Mouse (Mus musculus) small intestine, adult 2 months (tissue): ENCODE data around the gene Pick1.

ENCODE experiments used
- CTCF ChIP-seq: fragments of 200-500 bp; IDR thresholded peaks from 2 replicates; pipeline ENCODE4 v1.5.1; 2012; ENCODE audit warnings: low read depth, mild to moderate bottlenecking, control low read depth, inconsistent platforms, low read length, moderate library complexity, mixed read lengths; ENCODE audit not compliant: insufficient replicate concordance, insufficient read length; ENCODE audit errors: extremely low read depth
- POLR2A ChIP-seq: fragments of 200-500 bp; IDR thresholded peaks from 2 replicates; pipeline ENCODE4 v1.6.1; 2012; ENCODE audit warnings: low read depth, mild to moderate bottlenecking, control low read depth, inconsistent platforms, low read length, moderate library complexity

DNA sequence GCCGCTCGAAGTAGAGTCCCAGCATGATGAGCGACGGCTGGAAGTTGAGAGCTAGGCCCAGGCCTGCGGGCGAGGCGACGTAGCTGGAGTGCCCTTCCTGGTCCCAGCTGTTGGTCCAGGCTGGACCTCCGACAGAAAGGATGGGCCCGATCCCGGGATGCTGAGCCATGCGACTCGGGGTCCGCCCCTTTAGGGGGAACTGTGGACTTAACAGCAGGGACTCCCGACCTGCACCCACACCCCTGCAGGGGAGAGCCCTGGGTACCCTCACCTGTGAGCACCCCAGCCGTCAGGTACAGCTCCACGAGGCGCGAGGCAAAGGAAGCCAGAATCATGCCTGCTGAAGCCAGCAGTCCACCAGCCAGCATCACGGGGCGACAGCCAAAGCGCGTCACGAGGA lies 23.6 kb downstream of the Pick1 start:
- no peak for TF ChIP-seq CTCF
- no peak for TF ChIP-seq POLR2A
